Mouse (Mus musculus) embryonic stem cell, embryonic (primary cell): Measurements from ENCODE around the gene Agps.
"Not testable (repeated sequence)": the region's sequence is repeated elsewhere in the genome, so short reads cannot be mapped to it uniquely, and the experiment has no call there.

Source experiments
- CTCF ChIA-PET, 4 experiments: fragments of 300-600 bp in 2 of 4; fragments of 350-600 bp in 2 of 4; sonication (Branson Sonifier 250); formaldehyde crosslinking; loops; one replicate each; lab custom pipeline; 2022; ENCODE audit warnings: inconsistent platforms in 2 of 4; lab: Charles Lee
- POLR2A ChIA-PET, 4 experiments: fragments of 300-600 bp in 2 of 4; fragments of 350-600 bp in 2 of 4; sonication (Branson Sonifier 250); formaldehyde crosslinking; loops; one replicate each; lab custom pipeline; 2022; ENCODE audit warnings: antibody characterized with exemption in 4 of 4, inconsistent platforms in 1 of 4; lab: Charles Lee

Agps gene

DNA sequence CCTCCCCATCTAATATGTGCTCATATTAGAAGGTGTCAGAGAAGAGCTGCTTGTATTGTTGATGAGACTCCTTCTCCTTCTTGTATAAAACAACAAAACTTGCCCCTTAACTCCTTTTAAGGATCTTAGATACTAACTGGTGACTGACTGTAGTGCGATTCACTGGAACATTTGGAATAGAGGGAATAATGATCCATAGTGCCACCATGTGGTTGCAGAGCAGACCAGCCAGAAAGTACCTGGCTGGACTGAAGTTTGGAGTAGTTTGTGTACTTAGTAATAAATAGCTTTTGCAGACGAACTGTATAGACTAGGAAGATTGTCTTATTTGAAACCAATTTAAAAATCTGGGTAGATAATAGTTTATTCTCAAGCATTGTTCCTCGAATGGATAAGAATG lies 47.8 kb downstream of the Agps start:
- CTCF ChIA-PET, result interaction anchor here in 3 of 4 experiments (0.5 to 2.0 kb wide), 8 partner anchors 10 to 908 kb away, joined by 3 to 5 read pairs (median 4); no protein-coding TSS in a partner anchor

DNA sequence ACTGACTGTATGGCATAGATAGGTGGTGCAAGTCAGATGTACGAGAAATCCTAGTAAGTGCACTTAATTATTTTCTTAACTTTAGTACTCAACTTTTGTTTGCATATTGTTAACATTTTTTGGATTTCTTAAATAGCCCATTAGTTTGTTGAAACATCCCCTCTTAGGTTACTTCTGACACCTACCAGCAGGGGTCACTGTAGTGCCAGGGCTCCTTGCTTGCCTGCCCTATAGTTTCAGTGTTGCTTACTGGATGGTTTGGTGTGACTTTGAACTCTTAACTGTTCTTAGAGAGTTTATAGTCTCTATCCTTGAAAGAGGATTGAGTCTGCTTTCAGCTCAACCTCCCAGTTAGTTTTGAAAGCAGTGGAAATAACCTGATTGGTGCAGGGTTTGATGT lies 51.6 kb downstream of the Agps start:
- POLR2A ChIA-PET, result interaction anchor here in 2 of 4 experiments (0.5 to 0.6 kb wide), 2 partner anchors 102 to 288 kb away, joined by 3 read pairs; no protein-coding TSS in a partner anchor
- CTCF ChIA-PET, result interaction anchor here in 3 of 4 experiments (0.5 to 1.9 kb wide), 7 partner anchors 8 to 487 kb away, joined by 3 to 8 read pairs (median 5); no protein-coding TSS in a partner anchor

More for the DNA sequence above, 47.8 kb downstream of the Agps start:
- POLR2A ChIA-PET, result interaction anchor here in 3 of 4 experiments (0.6 to 1.9 kb wide), 11 partner anchors 8 to 246 kb away, joined by 3 to 7 read pairs (median 3); partner anchors contain the start of gene Nfe2l2 (in 1 of the 3)

DNA sequence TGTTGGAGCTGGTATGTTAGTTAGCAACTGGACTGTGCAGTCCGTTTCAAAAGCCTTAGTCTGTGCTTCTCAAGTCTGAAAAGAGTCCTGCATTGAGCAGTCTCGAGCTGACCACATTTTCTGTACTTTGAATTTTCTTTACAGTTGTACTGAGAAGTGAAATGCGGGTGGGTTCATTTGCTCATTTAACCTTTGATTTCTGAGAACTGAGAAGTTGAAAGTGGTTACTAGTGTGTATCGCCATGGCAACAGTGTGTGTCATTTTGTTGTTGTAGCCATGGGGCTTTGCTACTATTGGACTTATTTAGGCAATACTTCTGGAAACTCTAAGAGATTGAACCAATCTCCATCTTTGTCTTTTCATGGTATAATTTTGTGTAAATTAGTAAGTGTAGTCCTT lies 60.0 kb downstream of the Agps start:
- POLR2A ChIA-PET, result no interaction called here
- CTCF ChIA-PET, result no interaction called here

DNA sequence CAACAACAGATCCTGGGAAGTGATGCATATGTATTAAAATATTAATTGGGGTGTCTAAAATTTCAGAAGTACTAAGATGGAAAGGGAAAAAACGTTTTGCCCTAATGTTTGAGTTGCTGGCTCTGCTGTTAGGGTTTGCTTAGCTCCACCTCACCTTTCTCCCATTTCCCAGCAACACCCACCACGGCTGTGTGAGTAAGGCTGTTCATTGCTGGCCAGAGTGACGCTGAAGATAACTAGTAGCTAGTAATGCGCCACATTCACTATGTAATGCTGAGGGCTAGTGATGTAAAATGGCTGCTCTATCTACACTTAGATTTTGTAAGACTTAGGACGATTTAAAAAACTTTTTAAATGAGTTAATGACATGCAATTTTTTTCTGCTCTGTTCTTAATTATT lies 63.7 kb downstream of the Agps start:
- ChIA-PET POLR2A (interaction anchor here in 1 of 4 experiments (0.6 to 1.1 kb wide), 2 partner anchors 9 to 11 kb away, joined by 3 read pairs; no protein-coding TSS in a partner anchor), CTCF (interaction anchor here in 1 of 4 experiments (1.1 kb wide), 1 partner anchor 69 kb away, joined by 5 read pairs; no protein-coding TSS in a partner anchor)

DNA sequence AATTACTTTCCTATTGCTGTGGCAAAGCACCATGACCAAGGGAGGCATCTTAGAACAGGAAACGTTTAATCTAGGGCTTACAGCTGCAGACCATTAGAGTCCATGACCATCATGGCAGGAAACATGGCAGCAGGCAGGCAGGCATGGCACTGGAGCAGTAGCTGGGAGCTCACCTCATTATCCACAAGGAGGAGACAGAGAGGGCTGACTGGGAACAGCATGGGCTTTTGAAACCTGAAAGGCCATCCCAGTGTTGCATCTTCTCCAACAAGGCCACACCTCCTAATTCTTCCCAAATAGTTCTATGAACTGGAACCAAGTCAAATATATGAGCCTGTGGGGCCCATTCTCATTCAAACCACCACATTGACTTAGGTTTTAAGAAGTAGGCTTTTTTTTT lies 68.3 kb downstream of the Agps start:
- POLR2A ChIA-PET, result interaction anchor here in 2 of 4 experiments (0.6 to 0.8 kb wide), 10 partner anchors 14 to 751 kb away, joined by 3 to 7 read pairs (median 4); no protein-coding TSS in a partner anchor
- CTCF ChIA-PET, result interaction anchor here in 3 of 4 experiments (0.6 to 0.7 kb wide), 4 partner anchors 11 to 845 kb away, joined by 5 to 17 read pairs (median 8); no protein-coding TSS in a partner anchor

DNA sequence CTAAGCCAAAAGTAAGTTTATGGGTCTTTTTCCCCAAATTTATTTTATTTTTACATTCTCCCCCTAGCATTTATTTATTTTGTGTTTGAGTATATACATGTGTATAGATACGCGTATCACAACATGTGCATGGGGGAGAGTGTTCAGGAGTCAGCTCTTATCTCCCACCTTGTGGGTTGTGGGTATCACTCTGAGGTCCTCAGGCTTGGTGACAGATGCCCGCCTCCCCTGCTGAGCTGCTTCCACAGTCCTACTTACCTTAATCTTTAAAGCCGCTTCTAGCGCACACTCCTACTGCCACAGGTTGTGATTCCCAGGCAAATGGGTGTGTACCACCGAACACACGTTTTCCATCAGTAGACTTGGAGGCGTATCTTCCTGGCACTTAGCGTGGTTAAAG lies 69.9 kb downstream of the Agps start:
- POLR2A ChIA-PET, result interaction anchor here in 2 of 4 experiments (0.6 to 1.4 kb wide), 3 partner anchors 9 to 134 kb away, joined by 3 read pairs; no protein-coding TSS in a partner anchor
- CTCF ChIA-PET, result interaction anchor here in 1 of 4 experiments (0.5 kb wide), 1 partner anchor 123 kb away, joined by 6 read pairs; no protein-coding TSS in a partner anchor

DNA sequence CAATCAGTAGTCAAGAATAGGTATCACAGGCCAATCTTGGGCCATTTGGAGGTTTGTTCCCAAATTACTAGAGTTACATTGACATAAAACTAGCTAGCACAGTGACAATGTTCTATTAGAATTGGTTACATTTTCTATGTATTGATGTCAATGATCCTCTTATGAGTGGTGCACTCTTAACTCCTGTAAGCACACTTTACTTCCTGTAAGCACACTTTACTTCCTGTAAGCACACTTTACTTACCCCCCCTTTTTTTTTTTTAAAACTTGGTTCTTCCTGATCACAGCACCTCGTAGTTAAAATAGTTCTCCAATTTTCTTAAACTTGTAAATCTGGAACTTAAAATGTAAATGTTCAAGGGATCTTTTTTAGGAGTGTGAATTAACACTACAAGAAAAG lies 75.2 kb downstream of the Agps start:
- CTCF ChIA-PET, result interaction anchor here in 1 of 4 experiments (1.0 kb wide), 1 partner anchor 58 kb away, joined by 3 read pairs; no protein-coding TSS in a partner anchor

DNA sequence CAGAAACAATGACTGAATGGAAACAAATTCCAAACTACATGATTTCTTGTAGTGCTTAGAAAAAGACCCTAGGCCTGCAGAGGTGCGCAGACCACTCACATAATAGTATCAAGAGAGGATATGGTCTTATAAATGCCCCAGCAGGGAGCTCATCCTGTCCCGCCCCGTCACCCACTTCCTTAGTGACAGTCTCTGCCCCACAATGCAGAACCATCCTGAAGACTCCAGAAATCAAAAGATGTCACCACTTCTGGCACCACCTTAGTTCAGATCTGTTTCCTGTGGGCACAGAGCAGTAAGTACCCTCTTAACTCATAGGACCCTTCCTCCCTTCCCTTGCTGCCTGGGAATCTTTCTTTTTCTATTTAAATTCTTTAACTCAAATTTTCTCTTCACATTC lies 83.1 kb downstream of the Agps start:
- CTCF ChIA-PET, result interaction anchor here in 1 of 4 experiments (0.5 kb wide), 1 partner anchor 50 kb away, joined by 3 read pairs; no protein-coding TSS in a partner anchor
- POLR2A ChIA-PET, result interaction anchor here in 1 of 4 experiments (0.6 kb wide), 1 partner anchor 760 kb away, joined by 3 read pairs; no protein-coding TSS in a partner anchor

More for the DNA sequence above, 75.2 kb downstream of the Agps start:
- POLR2A ChIA-PET, result interaction anchor here in 3 of 4 experiments (0.6 to 1.1 kb wide), 5 partner anchors 9 to 100 kb away, joined by 3 to 4 read pairs (median 3); no protein-coding TSS in a partner anchor

DNA sequence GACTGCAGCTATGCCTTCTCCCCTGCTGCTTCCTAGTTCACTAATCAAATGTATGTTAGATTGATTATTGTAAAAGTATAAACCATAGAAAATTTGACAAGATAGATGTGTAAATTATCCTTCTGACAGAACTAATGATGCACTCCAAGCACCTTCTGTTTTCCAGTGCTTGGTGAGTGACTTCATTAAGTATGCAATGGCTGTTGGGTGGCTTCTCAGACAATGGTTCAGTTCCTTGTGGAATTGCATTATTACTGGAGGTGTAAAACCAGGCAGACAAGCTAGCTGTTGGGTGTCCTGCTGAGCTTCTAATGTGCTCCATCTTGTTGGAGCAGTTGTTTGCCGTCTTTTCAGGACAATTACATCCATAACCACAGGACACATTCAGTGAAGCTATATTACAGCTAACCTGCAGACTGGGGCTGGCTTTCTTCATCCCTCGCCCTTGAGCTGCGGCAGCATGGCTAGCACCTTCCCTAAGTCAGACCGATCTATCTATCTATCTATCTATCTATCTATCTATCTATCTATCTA lies 91.9 kb downstream of the Agps start:
- ChIA-PET POLR2A (interaction anchor here in 3 of 4 experiments (0.6 to 1.3 kb wide), 3 partner anchors 20 to 56 kb away, joined by 3 read pairs; no protein-coding TSS in a partner anchor), CTCF (interaction anchor here in 3 of 4 experiments (0.5 to 1.1 kb wide), 3 partner anchors 45 to 191 kb away, joined by 3 to 6 read pairs (median 3); no protein-coding TSS in a partner anchor)

DNA sequence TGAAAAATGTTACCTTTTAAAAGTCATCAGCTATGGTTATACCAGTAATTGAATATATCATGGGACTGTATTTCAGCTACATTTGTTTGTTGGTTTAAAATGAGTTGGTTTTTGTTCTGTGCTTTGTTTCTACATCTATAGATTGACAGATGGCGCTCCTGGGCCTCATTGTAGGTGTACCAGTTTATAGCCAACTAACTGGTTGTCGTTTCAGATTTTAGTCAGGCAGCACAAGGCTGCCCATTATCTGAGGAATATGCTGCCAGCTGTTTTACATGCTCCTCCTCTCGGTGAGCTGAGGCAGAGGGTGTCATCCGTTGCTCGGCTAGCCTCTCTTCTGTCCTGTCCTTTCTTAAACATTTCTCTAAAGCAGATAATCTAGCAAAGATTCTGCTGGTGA lies 94.1 kb downstream of the Agps start:
- ChIA-PET CTCF (no interaction called here), POLR2A (interaction anchor here in 2 of 4 experiments (0.5 to 1.2 kb wide), 2 partner anchors 39 to 652 kb away, joined by 3 to 8 read pairs; no protein-coding TSS in a partner anchor)

DNA sequence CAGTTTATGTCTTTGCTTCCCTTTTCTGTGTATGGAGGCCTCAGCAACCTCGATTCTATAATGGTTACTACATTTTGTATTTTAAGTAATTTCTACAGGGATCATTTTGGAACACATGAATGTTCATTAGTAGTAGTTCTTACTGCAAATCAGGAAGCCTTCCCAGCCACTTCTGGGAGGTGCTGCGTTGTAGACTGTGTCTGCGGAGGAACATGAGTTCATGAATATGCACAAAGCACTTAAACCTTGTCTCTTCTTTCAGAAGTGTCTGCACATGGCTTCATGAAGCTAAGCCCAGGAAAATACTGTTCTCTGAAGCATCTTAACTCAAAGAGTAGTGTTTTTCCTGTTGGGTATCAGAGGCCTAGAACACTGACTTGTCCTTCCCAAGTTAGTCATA lies 96.0 kb downstream of the Agps start:
- ChIA-PET POLR2A (interaction anchor here in 1 of 4 experiments (0.8 to 2.0 kb wide), 4 partner anchors 8 to 102 kb away, joined by 3 to 5 read pairs (median 4); no protein-coding TSS in a partner anchor), CTCF (no interaction called here)

DNA sequence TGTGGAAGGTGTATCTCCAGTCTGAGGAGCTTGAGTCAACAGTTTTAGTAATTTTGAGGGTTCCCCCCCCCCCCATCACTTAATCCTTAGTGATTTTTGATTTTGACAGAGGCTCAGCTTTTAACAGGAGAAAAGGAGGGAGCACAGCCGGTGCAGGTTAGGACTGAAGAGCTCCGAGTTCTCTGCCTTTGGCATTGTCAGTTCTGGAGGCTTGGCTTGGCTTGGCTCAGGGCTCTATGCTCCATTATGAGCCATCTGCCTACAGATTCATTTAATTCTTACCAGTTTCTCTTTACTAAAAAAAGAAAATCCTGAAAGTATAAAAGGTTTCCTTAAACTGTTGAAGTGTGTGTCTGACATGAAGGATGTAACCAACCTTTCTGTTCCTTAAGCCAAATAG lies 97.2 kb downstream of the Agps start:
- CTCF ChIA-PET, result interaction anchor here in 1 of 4 experiments (0.7 kb wide), 1 partner anchor 56 kb away, joined by 3 read pairs; no protein-coding TSS in a partner anchor
- POLR2A ChIA-PET, result interaction anchor here in 1 of 4 experiments (1.0 to 2.0 kb wide), 2 partner anchors 9 to 37 kb away, joined by 3 to 5 read pairs; no protein-coding TSS in a partner anchor

DNA sequence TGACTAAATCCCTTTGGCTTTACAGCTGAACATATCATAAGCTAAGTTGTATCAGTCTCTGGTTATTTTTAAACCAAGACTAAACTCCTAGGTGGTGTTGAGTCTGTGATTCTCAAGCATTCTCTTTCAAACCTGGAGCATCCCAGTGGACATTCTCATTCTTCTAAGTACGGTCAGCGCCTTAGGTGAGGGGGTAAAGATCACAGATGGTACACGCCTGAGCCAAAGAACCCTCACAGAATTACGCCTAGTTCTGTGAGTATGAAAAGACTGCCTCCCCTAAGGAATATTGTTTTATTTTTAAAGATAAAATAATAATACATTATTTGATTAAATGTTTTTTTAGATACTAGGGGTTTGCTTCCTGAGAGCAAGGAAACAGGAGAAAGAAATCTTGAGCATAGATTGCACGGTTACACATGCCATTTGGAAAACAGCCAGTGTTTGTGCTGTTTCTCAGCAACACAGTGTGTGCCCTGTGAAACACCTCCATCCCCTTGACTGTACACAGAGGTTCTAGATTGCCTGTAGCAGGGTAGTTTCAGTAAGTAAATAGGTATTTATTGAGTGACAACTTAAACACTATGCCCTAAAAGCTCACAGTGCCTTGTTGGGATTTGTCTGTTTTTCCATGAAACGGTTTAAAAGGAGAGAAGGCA lies 97.9 kb downstream of the Agps start:
- CTCF ChIA-PET, result interaction anchor here in 1 of 4 experiments (0.7 kb wide), 1 partner anchor 307 kb away, joined by 4 read pairs; no protein-coding TSS in a partner anchor

DNA sequence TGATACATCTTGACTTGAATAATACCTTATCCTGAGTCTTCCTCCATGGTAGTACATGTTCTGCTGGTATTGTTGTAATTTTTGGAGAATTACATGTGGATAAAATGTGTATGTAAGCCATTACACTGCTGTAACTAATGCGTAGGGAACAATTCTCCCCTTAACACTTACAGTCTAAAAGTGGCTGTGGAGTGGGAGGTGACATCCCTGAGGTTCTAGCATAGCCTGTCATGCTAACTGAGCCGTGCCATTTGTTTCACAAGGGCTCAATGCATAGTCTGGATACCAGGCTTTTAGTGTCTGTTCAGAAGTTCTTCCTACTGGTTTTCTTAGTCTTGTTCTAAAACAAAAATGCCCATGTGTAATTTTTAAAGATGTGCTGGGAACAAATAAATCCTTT lies 99.0 kb downstream of the Agps start:
- CTCF ChIA-PET, result no interaction called here
- POLR2A ChIA-PET, result interaction anchor here in 1 of 4 experiments (0.5 to 0.7 kb wide), 4 partner anchors 69 to 1016 kb away, joined by 3 to 4 read pairs (median 3); no protein-coding TSS in a partner anchor

More for the DNA sequence above, 97.9 kb downstream of the Agps start:
- POLR2A ChIA-PET, result interaction anchor here in 1 of 4 experiments (0.6 to 2.0 kb wide), 3 partner anchors 10 to 116 kb away, joined by 3 to 5 read pairs (median 4); no protein-coding TSS in a partner anchor

DNA sequence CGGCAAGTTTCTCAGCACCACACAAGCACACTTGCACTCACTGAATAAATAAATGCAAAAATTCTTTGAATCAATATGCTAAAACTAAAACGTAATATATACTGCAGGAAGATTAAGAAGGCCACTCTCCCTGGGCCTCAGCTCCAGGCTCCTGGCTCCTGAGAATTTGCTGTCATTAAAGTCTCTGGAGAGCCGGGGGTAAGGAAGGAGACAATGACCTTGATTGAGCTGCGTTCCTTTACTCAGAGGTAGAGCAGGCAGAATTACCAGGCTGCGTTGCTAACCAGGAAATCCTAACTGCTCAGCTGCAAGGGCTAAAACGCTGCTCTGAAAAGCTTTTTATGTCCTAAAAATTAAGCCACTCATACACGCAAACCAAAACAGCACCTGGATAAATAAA lies 101.6 kb downstream of the Agps start:
- ChIA-PET CTCF (no interaction called here), POLR2A (interaction anchor here in 1 of 4 experiments (0.6 to 1.5 kb wide), 2 partner anchors 10 to 174 kb away, joined by 3 to 4 read pairs; no protein-coding TSS in a partner anchor)

DNA sequence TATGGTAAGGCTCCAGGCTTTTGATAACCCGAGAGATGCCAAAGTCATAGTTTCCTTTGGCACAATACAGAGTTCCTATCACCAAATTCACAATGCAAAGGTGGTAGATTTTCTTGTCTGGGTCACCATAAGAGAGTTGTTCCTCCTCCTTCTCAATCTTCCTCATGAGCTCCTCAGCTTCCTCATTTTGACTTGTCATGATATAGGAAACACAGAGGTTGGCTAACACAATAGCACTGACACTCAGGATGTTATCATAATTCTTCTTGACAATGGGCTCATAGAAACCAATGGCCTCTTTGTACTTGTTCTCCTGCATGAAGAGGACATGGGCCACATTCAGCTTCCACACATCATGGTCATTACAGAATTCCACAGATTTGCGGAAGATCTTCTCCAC lies 104.7 kb downstream of the Agps start:
- POLR2A ChIA-PET, CTCF ChIA-PET: not testable (repeated sequence)

DNA sequence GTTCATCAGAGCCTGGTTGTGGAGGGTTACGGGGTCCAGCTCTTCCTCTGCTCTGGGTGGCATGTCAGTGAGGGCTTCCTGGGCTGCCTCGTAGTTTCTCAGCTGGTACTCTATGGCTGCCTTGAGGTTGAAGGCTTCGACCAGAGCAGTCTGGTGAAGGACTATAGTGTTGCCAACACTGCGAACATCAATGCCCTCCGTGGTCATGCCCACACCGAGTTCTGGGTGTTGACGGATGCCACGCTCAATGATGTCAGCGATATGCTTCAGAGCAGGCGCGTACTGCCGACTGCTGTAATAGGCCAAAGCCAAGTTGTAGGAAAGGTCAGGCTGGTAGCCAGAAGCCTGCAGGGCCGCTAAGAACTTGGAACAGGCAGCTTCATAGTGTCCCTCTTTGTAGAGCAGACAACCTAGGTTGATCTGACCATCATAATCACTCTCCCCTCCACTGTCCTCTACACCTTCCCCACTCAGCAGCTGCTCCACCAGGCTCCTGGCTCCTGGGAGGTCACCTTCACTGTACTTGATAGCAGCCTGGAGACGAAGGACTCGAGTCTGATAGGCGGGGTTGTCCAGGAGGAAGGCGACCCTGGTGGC lies 105.6 kb downstream of the Agps start:
- CTCF ChIA-PET, result interaction anchor here in 1 of 4 experiments (0.7 kb wide), 2 partner anchors 27 to 42 kb away, joined by 3 to 6 read pairs; no protein-coding TSS in a partner anchor

More for the DNA sequence above, 105.6 kb downstream of the Agps start:
- POLR2A ChIA-PET, result interaction anchor here in 3 of 4 experiments (0.5 to 1.9 kb wide), 12 partner anchors 10 to 334 kb away, joined by 3 to 5 read pairs (median 4); partner anchors contain the start of gene Nfe2l2 (in 2 of the 3)
